Mouse (Mus musculus): ENCODE data around the gene Gm11172. TPM values are rescaled to one million over a fixed set of nuclear protein-coding genes. Genes with fewer than 3 reads are reported as not detected.

Gm11172 gene
- polyA plus RNA-seq (2012; rRNA removed; ENCODE audit: low replicate concordance) = not detected in 2 replicates

DNA sequence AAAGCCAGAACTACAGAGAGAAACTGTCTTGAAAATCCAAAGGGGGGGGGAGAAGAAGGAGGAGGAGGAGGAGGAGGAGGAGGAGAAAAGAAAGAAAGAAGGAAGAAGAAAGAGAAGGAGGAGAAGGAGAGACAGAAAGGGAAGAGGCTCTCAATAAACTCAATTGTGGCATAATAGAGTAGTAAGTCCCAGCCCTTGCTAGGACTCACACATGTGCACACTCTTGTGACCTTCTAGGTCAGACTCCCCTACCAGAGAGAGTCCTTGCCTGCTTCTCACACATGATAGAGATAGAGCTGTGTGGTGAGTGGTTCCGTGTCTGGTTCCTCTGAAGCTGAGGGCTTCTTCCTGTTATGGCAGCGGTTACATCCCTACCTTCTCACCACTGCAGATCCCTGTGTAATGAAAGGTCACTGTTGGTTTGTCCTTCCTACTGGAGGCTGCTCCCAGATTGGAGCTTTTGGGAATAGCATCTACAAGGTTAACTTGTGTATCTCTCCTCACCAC, at the start of gene Gm11172:
Gene Gm11172, plus strand, starts transcription at position 51 of the 507 bp plus-strand sequence.

DNA sequence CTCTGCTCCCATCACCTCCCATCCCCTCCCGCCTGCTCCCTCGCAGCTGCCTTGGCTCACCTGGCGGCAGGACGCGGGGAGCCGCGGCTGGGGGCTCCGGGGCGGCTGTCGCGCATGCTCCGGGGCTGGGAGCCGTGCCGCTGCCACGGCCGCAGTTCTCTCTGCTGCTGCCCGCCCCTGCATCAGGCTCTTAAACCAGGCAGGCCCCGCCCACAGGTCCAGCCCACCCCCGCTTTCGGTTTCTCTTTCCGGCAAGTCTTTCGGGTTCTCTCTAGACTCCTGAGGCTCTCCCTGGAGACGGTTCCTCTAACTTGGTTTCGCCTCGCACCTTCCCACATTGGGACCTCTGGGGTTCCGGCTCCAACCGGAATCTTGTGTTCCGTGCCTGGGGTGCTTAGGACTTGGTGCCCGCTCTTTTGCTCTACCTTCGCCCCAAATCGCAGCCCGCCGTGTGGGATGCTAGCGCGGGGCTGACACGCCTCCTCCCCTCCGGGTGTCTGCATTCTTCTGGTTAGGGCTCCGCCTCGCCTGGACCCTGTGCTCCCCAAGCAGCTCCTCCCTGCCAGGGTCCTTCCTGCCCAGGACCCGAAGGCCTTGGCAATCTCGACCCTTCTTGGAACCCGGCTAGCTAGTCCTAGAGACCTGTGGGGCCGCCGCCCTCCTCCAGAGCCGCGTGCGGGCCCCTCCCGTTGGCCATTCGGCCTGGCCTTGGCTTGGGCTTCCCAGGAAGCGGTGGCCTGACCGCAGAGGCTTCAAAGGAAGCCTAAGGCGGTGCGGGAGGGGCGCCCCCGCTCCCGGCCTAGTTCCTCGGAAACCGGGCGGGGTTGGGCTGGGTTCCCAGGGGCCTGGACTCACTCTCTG, 27.1 kb upstream of the Gm11172 start, which contains the start of gene Socs1:
Gene Socs1, minus strand, starts transcription at position 166 of the 861 bp plus-strand sequence.

DNA sequence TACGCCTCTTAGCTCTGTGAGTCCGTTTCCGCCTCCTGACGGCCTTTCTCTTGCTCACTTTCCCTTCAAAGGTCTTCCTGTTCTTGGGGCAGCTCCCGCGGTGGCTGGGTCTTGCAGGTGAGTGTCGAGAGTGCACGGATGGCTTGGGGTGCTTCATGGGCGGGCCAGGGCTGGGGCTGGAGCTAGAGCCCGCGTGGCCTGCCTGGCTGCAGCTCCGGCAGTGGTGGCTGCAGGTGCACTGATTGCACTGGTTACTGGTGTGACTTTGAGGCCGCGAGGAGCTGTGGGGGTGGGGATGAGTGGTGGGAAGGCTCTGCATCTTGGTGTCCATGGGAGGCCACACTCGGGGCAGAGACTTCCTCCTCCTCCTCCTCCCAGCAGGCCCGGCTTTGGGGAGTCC, 24.4 kb upstream of the Gm11172 start, which contains the start of gene Tnp2:
Gene Tnp2, minus strand, starts transcription at position 390 of the 400 bp plus-strand sequence.

DNA sequence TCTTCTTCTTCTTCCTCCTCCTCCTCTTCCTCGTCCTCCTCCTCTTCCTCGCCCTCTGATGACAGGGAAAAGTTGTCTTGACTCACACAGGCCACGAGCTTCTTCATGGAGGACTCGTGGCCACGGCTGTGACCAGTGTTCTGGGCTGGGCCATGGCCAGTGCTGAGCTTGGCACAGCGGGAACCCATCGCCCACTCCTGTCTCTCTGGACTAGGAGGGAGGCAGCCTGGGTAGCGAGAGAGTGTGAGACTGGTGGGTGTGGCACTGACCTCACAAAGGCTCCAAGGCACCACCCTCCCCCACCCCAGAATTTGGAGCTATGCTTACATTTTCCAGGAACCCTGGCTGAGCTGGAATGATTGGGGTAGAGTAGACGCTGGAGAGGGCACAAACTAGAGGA, 22.0 kb upstream of the Gm11172 start, which contains the start of gene Prm3:
Gene Prm3, minus strand, starts transcription at position 213 of the 400 bp plus-strand sequence.

DNA sequence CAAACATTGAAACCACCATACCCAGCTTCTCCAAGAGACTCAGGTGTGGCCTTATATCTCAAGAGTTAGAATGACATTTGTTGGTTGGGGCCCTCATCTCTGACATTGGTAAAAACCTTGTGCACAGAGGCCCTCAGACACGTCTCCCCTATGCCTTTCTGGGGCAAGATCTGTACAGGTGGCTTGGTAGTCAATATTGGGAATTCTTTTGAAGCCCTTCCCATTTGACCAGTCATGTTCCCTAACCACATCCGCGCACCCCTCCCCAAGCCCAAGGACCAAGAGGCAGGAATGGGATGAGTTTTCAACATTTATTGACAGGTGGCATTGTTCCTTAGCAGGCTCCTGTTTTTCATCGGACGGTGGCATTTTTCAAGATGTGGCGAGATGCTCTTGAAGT, 16.7 kb upstream of the Gm11172 start, which contains the start of gene Prm2:
Gene Prm2, minus strand, starts transcription at position 101 of the 400 bp plus-strand sequence.

DNA sequence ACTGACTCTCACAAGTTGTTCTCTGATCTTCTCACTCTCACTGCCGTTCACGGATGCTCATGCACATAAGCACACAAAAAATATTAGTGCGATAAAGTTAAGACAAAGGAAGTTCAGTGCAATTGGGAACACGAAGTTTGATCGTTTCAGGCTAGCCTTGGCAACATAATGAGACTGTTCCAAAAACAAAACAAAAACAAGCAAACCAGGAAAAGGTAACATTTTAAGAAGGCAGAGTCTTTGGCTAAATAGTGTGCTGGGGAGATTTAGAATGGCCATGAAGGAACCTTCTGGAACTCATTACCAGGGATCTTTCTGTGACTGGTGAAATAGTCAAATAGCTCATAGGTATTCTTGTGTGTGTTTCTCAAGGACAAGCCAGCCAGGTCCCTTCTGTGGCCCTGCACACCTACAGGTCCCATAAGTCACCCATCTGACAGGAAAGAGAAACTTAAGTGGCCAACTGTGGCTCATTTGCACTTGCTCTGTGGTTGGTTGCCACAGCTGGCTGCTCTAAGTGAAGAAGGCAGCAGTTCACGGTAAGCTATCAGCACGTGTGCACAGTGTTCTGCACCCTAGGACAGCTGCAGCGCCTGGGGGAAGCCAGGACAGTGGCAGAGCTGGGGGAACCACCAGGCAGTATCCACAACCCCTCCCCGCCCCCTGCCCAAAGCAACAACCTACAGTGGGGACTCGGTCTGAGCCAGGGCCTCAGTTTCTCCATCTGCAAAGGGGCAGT, 6.8 kb upstream of the Gm11172 start, which contains the start of gene Prm1:
Gene Prm1, minus strand, starts transcription at position 51 of the 739 bp plus-strand sequence.

DNA sequence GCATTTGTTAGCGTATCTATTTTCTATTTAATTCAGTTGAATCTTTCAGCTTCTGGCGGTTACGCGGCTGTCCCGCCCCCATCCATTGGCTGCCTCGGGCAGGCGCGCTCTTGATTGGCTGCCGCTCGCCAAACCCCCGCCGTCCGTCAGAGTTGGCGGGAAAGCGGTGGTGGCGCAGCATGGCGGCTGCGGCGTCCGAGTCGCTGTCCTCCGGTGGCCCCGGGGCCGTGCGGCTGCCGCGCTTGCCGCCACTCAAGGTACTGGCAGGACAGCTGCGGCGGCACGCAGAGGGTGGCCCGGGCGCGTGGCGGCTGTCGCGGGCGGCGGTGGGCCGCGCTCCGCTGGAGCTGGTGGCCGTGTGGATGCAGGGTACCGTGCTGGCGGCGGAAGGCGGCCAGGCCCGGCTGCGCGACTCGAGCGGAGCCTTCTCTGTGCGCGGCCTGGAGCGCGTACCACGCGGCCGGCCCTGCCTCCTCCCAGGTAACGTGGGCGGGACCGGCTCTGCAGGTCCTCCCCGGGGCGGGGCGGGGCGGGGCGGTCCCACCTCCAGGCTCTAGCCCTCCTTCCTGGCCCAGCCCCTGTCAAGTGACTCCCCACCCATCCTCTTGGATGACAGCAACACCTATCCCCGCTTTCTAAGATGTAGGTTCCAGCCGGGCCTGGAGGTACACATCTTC, 22.3 kb downstream of the Gm11172 start, which contains the start of gene Rmi2:
Gene Rmi2, plus strand, starts transcription at position 149 of the 677 bp plus-strand sequence.

Other genes with a start within 250 kb of the Gm11172 start
- gene Socs1, start 27.4 kb upstream of the Gm11172 start, polyA plus RNA-seq (2012; rRNA removed; ENCODE audit: low replicate concordance) = 12.8 and 35.0 TPM in 2 replicates
- gene Tnp2, start 24.3 kb upstream of the Gm11172 start, polyA plus RNA-seq (2012; rRNA removed; ENCODE audit: low replicate concordance) = 0.33 TPM in 1 of 2 replicates, not detected in the other
- gene Prm3, start 22.0 kb upstream of the Gm11172 start, polyA plus RNA-seq (2012; rRNA removed; ENCODE audit: low replicate concordance) = not detected in 2 replicates
- 0.20 TPM in 1 of 2 replicates, not detected in the other for gene Prm2, start 16.8 kb upstream of the Gm11172 start, polyA plus RNA-seq (2012; rRNA removed; ENCODE audit: low replicate concordance)
- gene Prm1, start 7.1 kb upstream of the Gm11172 start, polyA plus RNA-seq (2012; rRNA removed; ENCODE audit: low replicate concordance) = not detected in 2 replicates
- gene Rmi2, start 22.1 kb downstream of the Gm11172 start, polyA plus RNA-seq (2012; rRNA removed; ENCODE audit: low replicate concordance) = 1.7 and 3.4 TPM in 2 replicates
- gene Snn, start 248.0 kb downstream of the Gm11172 start, polyA plus RNA-seq (2012; rRNA removed; ENCODE audit: low replicate concordance) = 2.0 and 4.2 TPM in 2 replicates

Data from duodenum, adult 2 months (tissue).